Mouse (Mus musculus): ENCODE data around the gene Hoxc13.

Gene Hoxc13

GRCm38 (mm10) chr15:102937036-102937666, 16.2 kb downstream of the Hoxc13 start:
- DNase-seq, result no peak

DNA sequence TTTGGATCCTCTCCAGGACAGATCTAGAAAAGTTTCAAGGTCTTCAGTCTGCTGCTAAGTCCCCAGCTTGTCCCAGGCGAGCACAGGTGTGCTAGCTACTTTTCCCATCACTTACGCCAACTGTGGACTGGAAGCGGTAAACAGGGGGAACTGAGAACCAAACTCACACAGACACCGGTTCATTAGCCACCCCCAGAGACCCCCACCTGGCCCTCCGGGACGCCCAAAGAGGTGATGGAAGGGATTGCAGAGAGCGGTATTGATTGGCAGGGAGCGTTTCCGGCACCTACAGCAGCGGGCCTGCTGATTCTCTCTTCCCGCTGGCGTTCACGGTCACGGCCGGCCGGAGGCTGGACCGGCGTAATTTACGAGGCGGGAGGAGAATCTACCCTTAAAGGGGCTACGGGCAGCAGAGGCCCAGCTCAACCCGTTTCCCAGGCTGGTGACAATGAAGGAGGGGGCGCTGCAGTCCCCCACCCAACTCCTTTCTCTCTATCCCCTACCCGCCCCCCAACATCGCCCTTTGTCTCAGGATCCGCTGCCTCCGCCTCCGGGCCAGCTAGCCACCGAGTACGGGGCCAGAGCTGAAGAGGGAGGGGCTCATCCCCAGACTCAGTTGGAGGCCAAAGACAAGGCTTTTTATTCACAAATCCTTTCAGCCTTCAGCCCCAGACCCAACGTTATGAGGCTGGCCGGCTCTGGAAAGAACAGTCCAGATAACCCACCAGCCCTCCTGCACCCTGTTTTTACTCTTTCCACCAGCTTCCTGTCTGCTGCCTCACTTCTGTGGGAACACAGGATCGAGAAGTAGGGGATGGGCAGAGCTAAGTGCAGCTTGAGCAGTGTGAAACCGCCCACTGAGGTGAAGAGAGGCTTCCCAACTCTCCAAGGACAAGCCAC, 18.6 kb downstream of the Hoxc13 start:
- DNase-seq, result no peak

GRCm38 (mm10) chr15:102942739-102943467, 22.0 kb downstream of the Hoxc13 start:
- DNase-seq, result no peak

- no peak for DNase-seq
These were observed 22.5 kb downstream of the Hoxc13 start for GRCm38 (mm10) chr15:102943468-102943813.

DNA sequence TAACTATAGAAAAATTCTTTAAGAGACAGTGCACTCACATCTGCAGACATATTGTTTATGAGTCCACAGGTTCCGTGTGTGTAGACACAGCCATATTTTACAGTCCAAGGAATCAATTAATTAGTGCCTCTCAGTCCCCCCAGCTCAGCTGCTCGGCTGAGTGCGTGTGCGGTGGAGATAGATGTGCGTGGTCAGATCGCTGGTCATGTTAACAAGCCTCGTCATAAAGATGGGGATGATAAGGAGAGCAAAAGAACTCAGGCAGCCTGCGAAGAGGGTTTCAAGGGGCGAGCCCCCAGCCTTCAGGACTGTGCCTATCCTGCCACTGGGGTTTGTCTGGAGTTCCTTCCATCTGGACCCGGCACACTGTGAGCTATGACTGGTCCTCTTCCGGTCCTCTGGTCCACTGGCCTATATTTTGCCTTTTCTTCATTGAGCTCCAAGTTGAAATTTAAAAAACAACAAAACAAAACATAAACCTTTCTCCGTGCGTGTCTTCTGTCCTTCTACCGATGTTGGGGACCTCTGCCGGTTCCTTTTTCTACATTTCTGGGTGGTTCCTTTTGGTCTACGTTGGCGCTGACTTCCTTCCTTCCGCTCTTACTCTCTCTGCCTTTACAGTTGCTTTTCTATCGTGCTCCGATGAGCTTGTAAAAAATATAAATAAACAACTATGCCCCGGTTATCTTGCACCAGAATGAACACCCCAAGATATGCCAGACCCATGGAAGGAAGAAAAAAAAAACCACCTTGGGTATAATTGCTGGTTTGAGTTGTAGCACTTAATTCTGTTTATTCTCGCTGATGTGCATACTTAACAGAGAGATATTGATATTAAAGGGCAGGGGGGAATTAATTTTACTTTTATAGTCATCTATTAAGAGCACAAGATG, 24.5 kb downstream of the Hoxc13 start:
- no peak for DNase-seq

- no peak for DNase-seq
These were observed 26.4 kb downstream of the Hoxc13 start for GRCm38 (mm10) chr15:102947276-102947675.

GRCm38 (mm10) chr15:102948842-102949241, 27.9 kb downstream of the Hoxc13 start:
- DNase-seq, result no peak

DNA sequence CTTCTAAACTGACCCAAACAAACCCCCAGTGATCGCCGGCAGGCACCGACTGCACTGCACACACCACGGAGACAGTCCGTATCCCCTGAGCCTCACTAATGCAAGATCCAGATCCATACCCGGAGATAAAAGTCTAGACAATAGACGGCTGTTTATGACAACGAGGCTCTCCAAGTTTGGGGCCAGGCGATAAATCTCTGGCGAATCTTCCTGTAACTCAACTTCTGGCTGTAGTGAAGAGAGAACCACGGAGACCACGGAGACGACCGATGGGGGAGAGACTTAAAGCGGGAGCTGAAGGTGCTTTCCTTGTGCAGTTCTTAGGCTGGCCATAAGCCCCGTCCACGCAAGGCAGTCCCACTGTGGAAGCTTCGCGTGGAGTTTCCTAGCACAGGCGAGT, 28.8 kb downstream of the Hoxc13 start:
- no peak for DNase-seq

DNA sequence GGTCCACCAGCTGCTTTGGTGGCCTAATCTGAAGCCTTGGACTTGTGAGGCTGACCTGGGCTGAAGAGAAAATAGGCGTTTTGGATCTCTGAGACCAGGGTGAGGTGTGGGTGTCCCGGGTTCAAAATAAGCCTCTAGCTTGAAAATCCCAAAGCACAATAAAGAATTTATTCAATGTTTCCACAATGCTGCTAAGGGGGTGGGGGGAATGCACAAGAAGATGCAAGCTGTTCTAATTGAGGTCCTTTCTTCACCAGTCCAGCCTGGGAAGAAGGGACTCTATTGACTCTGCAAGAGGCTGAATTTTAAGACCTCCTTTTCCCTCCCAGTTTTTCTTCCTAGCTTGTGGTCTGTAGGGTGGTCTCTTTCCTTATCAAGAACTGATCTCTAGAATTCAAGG, 30.0 kb downstream of the Hoxc13 start:
- no peak for DNase-seq

DNA sequence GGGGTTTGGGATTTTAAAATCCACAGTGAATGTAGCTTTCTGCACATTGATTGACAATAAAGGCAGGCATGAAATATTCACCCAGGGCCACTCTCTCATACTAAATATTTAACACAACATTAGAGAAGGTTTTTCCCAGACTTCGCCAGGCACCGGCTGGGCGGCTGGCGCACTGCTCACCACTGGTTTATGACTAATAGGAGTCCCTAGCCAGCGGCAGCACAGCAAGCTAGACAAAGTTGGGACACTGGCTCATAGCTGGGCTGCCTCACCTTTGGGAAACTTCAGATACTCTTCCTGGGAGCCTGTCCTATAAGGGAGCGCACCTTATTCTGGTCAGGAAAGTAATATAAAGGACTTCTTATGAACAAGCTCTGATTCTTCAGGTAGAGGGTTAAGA, 32.7 kb downstream of the Hoxc13 start:
- DNase-seq, result no peak

DNA sequence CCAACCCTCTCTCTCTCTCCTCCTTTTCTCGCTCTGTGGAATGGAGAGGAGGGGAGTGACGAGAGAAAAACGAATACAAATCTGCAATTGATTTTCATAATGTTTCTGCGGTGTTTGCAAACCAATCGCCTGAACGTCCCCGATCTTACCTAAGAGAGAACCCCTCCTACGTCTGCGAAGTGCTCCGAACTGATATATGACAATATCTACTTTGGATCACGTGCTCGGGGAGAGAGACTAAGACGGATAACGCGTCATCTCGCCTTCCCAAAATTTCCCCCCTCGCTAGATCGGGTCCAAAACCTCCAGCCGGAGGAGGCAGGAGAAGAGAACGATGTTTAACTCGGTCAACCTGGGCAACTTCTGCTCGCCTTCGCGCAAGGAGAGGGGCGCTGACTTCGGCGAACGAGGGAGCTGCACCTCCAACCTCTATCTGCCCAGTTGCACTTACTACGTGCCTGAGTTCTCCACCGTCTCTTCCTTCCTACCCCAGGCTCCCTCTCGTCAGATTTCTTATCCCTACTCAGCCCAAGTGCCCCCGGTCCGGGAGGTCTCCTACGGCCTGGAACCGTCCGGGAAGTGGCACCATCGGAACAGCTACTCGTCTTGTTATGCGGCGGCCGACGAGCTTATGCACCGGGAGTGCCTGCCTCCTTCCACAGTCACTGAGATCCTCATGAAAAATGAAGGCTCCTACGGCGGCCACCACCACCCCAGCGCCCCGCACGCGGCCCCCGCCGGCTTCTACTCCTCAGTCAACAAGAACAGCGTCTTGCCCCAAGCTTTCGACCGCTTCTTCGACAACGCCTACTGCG, 33.5 kb downstream of the Hoxc13 start, which contains the start of gene Hoxc11:
Gene Hoxc11, plus strand, starts transcription at position 236 of the 815 bp plus-strand sequence.
- DNase-seq, result no peak

DNA sequence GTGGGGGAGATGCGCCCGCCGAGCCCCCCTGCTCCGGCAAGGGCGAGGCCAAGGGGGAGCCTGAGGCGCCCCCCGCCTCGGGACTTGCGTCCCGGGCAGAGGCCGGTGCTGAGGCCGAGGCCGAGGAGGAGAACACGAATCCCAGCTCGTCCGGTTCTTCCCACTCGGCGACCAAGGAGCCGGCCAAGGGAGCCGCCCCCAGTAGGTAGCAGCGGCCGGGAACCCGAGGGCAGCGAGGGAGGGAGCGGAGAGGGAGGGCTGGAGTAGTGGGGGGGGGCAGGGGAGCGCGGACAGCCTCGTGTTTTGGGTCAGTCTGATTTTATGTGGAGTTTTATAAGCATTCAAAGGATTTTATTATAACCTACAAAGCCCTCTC, 34.1 kb downstream of the Hoxc13 start:
- no peak for DNase-seq

- no peak for DNase-seq
These were observed 35.1 kb downstream of the Hoxc13 start for GRCm38 (mm10) chr15:102955833-102956640.

- no peak for DNase-seq
These were observed 36.0 kb downstream of the Hoxc13 start for GRCm38 (mm10) chr15:102956906-102957305.

- DNase-seq, result no peak
These were observed 38.8 kb downstream of the Hoxc13 start for GRCm38 (mm10) chr15:102959663-102960191.

GRCm38 (mm10) chr15:102961728-102962127, 40.8 kb downstream of the Hoxc13 start:
- DNase-seq, result no peak

GRCm38 (mm10) chr15:102962492-102962891, 41.6 kb downstream of the Hoxc13 start:
- DNase-seq, result no peak

- no peak for DNase-seq
These were observed 42.4 kb downstream of the Hoxc13 start for GRCm38 (mm10) chr15:102963259-102963658.

- DNase-seq, result no peak
These were observed 43.1 kb downstream of the Hoxc13 start for GRCm38 (mm10) chr15:102963671-102964640.
